ENCODE assay signal across 17 mouse cellular contexts in genomic region chr11:72131697-72132096, GRCm38 (mm10). TPM values are rescaled to one million over a fixed set of nuclear protein-coding genes. Genes with fewer than 3 reads are reported as not detected.
DNase-seq lines count a peak whose midpoint lies in the region; ATAC-seq lines count a peak whose summit lies in the region.
"Had no signal": no experiment of that assay in that cellular context is flagged by ENCODE, and none has a peak within 500 bp of the region (broad histone marks: within the 10 kb centered on the region; RNA-seq: fewer than 3 reads in every experiment).

No protein-coding gene starts in this region.

- peak overlapping the region; percentile 97 for H3K27ac ChIP-seq in lung, embryonic 16.5 days (ENCODE audit: low read length)
- no peak overlapping the region for H3K27ac ChIP-seq in midbrain, embryonic 10.5 days (replicated peaks)
- H3K27ac ChIP-seq: forebrain, embryonic 15.5 days; limb, embryonic 10.5 days; neural tube, embryonic 13.5 days had no signal

- H3K4me1 ChIP-seq in lung, embryonic 16.5 days (replicated peaks; ENCODE audit: control insufficient read depth, insufficient read depth, low read length): peaks cover 39% of the 10 kb centered on the region
- H3K4me1 ChIP-seq in midbrain, embryonic 10.5 days: peaks cover 39% of the 10 kb centered on the region

- 95% methylated on average over 1 of the region's 1 CpGs for WGBS in lung, embryonic 16.5 days
- WGBS in midbrain, embryonic 10.5 days: 90% methylated on average over 1 of the region's 1 CpGs

- H3K27me3 ChIP-seq in lung, embryonic 16.5 days (ENCODE audit: control insufficient read depth, insufficient read depth, low read depth, low read length): peaks cover 20% of the 10 kb centered on the region
- peaks cover 65% of the 10 kb centered on the region for H3K27me3 ChIP-seq in midbrain, embryonic 10.5 days (ENCODE audit: low read depth, poor library complexity, severe bottlenecking)

- H3K4me2 ChIP-seq in lung, embryonic 16.5 days (ENCODE audit: low read depth, low read length): no peak overlapping the region
- H3K4me2 ChIP-seq: forebrain, embryonic 15.5 days; liver, embryonic 11.5 days; midbrain, embryonic 11.5 days; neural tube, embryonic 13.5 days had no signal

- H3K4me3 ChIP-seq in lung, embryonic 16.5 days (ENCODE audit: low read length): no peak overlapping the region
- H3K4me3 ChIP-seq in midbrain, embryonic 10.5 days: no peak overlapping the region
- H3K4me3 ChIP-seq: forebrain, embryonic 15.5 days; limb, embryonic 10.5 days; neural tube, embryonic 13.5 days had no signal

- ATAC-seq in lung, embryonic 16.5 days (ENCODE audit: low read depth): no peak
- ATAC-seq: forebrain, embryonic 15.5 days; hindbrain, embryonic 16.5 days; intestine, postnatal 0 days had no signal

- H3K9ac ChIP-seq in lung, embryonic 16.5 days (ENCODE audit: low read length): no peak overlapping the region
- H3K9ac ChIP-seq: forebrain, embryonic 15.5 days; neural tube, embryonic 13.5 days had no signal

- H3K9me3 ChIP-seq in lung, embryonic 16.5 days (ENCODE audit: control insufficient read depth, low read length): no peaks in the 10 kb centered on the region
- no peaks in the 10 kb centered on the region for H3K9me3 ChIP-seq in midbrain, embryonic 10.5 days (replicated peaks)
- H3K9me3 ChIP-seq: forebrain, embryonic 15.5 days; limb, embryonic 10.5 days; neural tube, embryonic 13.5 days had no signal

- peak; percentile 64 for DNase-seq in cerebellum, adult 9-11 months
- no peak for DNase-seq in cerebellum, adult 18-20 months
- peak; percentile 13 for DNase-seq in kidney, adult 18-20 months
- no peak for DNase-seq in kidney, adult 8-10 months
- DNase-seq in lung, postnatal 25 days (ENCODE audit: low spot score): no peak
- DNase-seq in midbrain, embryonic 10.5 days (ENCODE audit: low spot score): no peak
- DNase-seq in right cerebral cortex, adult 2 months (ENCODE audit: low spot score in 2 of 2): no peak
- DNase-seq: embryo, embryonic 11 days; right cerebral cortex, postnatal 25 days had no signal

- H3K36me3 ChIP-seq in lung, embryonic 16.5 days (ENCODE audit: control insufficient read depth, insufficient read depth, low read length): no peaks in the 10 kb centered on the region
- H3K36me3 ChIP-seq in midbrain, embryonic 10.5 days: no peaks in the 10 kb centered on the region
- H3K36me3 ChIP-seq: forebrain, embryonic 15.5 days; limb, embryonic 10.5 days; neural tube, embryonic 13.5 days had no signal

RNA-seq across cellular contexts. Expression of gene Pitpnm3, which starts 3.9 kb away (rescaled TPM):
- polyA plus RNA-seq in lung, embryonic 16.5 days (2015; fragmentation: Nextera tagmentation; extraction: Ambion mirVana): 2.3 and 2.9 TPM in 2 replicates
- polyA plus RNA-seq in midbrain, embryonic 10.5 days (2016; fragmentation: Nextera tagmentation; extraction: Ambion mirVana): 0.10 and 0.25 TPM in 2 replicates

Comparison
In these comparisons a context has a peak if more than half of its experiments do, and no peak if none do; other contexts are left out.
1. DNase-seq: peak in cerebellum, adult 9-11 months (single experiment) and kidney, adult 18-20 months (single experiment); none in cerebellum, adult 18-20 months (0 of 2), kidney, adult 8-10 months (0 of 2), lung, postnatal 25 days (single experiment), midbrain, embryonic 10.5 days (single experiment) and right cerebral cortex, adult 2 months (0 of 2).